Mouse (Mus musculus) kidney, embryonic 16.5 days (tissue): ENCODE data around the gene Ttc17. TPM values are rescaled to one million over a fixed set of nuclear protein-coding genes. Genes with fewer than 3 reads are reported as not detected.

Experiments
- ATAC-seq: fragments of 200-750 bp; cut with Nextera tagmentation; 2 replicates; pipeline ENCODE4 v1.8.0; 2017; ENCODE audit warnings: moderate TSS enrichment; ENCODE audit not compliant: low FRiP score, low TSS enrichment
- H3K27ac ChIP-seq: fragments of 300-500 bp; sonication (generic); 2 replicates; pipeline ENCODE4 v1.5.1; 2014; ENCODE audit warnings: low read length
- H3K27me3 ChIP-seq: fragments of 300-500 bp; sonication (generic); 2 replicates; pipeline ENCODE4 v1.6.1; 2014; ENCODE audit warnings: low read length, control low read depth, mixed read lengths; ENCODE audit not compliant: insufficient read depth
- H3K36me3 ChIP-seq: fragments of 300-500 bp; sonication (generic); 2 replicates; pipeline ENCODE4 v1.6.1; 2014; ENCODE audit warnings: low read length, control low read depth, mixed read lengths; ENCODE audit not compliant: insufficient read depth
- H3K4me1 ChIP-seq: fragments of 300-500 bp; sonication (generic); 2 replicates; pipeline ENCODE4 v1.6.1; 2014; ENCODE audit warnings: low read length, control low read depth, mixed read lengths; ENCODE audit not compliant: insufficient read depth
- H3K4me2 ChIP-seq: fragments of 300-500 bp; sonication (generic); replicated peaks from 2 replicates; pipeline ENCODE4 v1.6.1; 2014; ENCODE audit warnings: low read depth, low read length
- H3K4me3 ChIP-seq: fragments of 300-500 bp; sonication (generic); 2 replicates; pipeline ENCODE4 v1.5.1; 2014; ENCODE audit warnings: mild to moderate bottlenecking, low read length
- H3K9ac ChIP-seq: fragments of 300-500 bp; sonication (generic); replicated peaks from 2 replicates; pipeline ENCODE4 v1.6.1; 2014; ENCODE audit warnings: low read length
- H3K9me3 ChIP-seq: fragments of 300-500 bp; sonication (generic); 2 replicates; pipeline ENCODE4 v1.6.1; 2016; ENCODE audit warnings: low read length, control low read depth
- WGBS: fragments of 180-500 bp; shearing (Covaris S2); extraction: QIAGEN DNeasy Blood & Tissue Kit; methylation state at CpG from one replicate; pipeline ENCODE4 v1.1.7; 2014; 5-methylcytosine and 5-hydroxymethylcytosine counted together
- polyA plus RNA-seq: library from polyadenylated mRNA; unstranded; fragments of >200 nt; fragmentation: Nextera tagmentation; extraction: Ambion mirVana; gene quantifications from 2 replicates; pipeline ENCODE4 v1.2.1, GENCODE M21; 2015

The Ttc17 gene
- polyA plus RNA-seq, 1 experiment from 2014 or later: 17.4 TPM

- H3K4me3 ChIP-seq: no peak overlapping the region
- H3K27me3 ChIP-seq: peaks cover 42% of the 10 kb centered on the region
- no peak overlapping the region for H3K27ac ChIP-seq
- peaks cover 18% of the 10 kb centered on the region for H3K4me1 ChIP-seq
- no peaks in the 10 kb centered on the region for H3K9me3 ChIP-seq
- no peaks in the 10 kb centered on the region for H3K36me3 ChIP-seq
- no peak overlapping the region for H3K4me2 ChIP-seq
- no peak overlapping the region for H3K9ac ChIP-seq
- 24% methylated on average over 7 of the region's 7 CpGs for WGBS
- ATAC-seq: no peak
Measured at GRCm38 (mm10) chr2:94266381-94267160, 139.9 kb downstream of the Ttc17 start.

- Histone ChIP-seq H3K4me3 (peak overlapping the region; percentile 9; the same call in 1 of the 2 replicates), H3K9ac (no peak overlapping the region), H3K9me3 (no peaks in the 10 kb centered on the region), H3K36me3 (no peaks in the 10 kb centered on the region), H3K27ac (no peak overlapping the region), H3K4me1 (peaks cover 18% of the 10 kb centered on the region), H3K4me2 (peak overlapping the region; percentile 33), H3K27me3 (peaks cover 37% of the 10 kb centered on the region)
- peak; percentile 58; the same call in 1 of the 2 replicates for ATAC-seq
- 9% methylated on average over 16 of the region's 16 CpGs for WGBS
Measured at GRCm38 (mm10) chr2:94265221-94266191, 141.0 kb downstream of the Ttc17 start.

GRCm38 (mm10) chr2:94264631-94265098 is 141.8 kb downstream of the Ttc17 start:
- H3K27ac ChIP-seq: no peak overlapping the region
- no peaks in the 10 kb centered on the region for H3K36me3 ChIP-seq
- peak overlapping the region; percentile 33 for H3K4me2 ChIP-seq
- peak overlapping the region; percentile 9; the same call in 1 of the 2 replicates for H3K4me3 ChIP-seq
- 3% methylated on average over 12 of the region's 12 CpGs for WGBS
- ATAC-seq: no peak
- no peaks in the 10 kb centered on the region for H3K9me3 ChIP-seq
- H3K9ac ChIP-seq: no peak overlapping the region
- peaks cover 37% of the 10 kb centered on the region for H3K27me3 ChIP-seq
- peaks cover 18% of the 10 kb centered on the region for H3K4me1 ChIP-seq

GRCm38 (mm10) chr2:94264006-94264405 is 142.5 kb downstream of the Ttc17 start:
- no peaks in the 10 kb centered on the region for H3K9me3 ChIP-seq
- H3K36me3 ChIP-seq: no peaks in the 10 kb centered on the region
- H3K27ac ChIP-seq: no peak overlapping the region
- peaks cover 18% of the 10 kb centered on the region for H3K4me1 ChIP-seq
- 3% methylated on average over 2 of the region's 2 CpGs for WGBS
- H3K27me3 ChIP-seq: peaks cover 37% of the 10 kb centered on the region
- H3K4me2 ChIP-seq: peak overlapping the region; percentile 33; the same call in 1 of the 2 replicates
- no peak for ATAC-seq
- no peak overlapping the region; the same call in 1 of the 2 replicates for H3K4me3 ChIP-seq
- no peak overlapping the region for H3K9ac ChIP-seq

- Histone ChIP-seq H3K9ac (no peak overlapping the region), H3K36me3 (no peaks in the 10 kb centered on the region), H3K4me1 (peaks cover 18% of the 10 kb centered on the region), H3K27me3 (peaks cover 37% of the 10 kb centered on the region), H3K27ac (no peak overlapping the region), H3K4me3 (peak overlapping the region; percentile 20), H3K4me2 (peak overlapping the region; percentile 48), H3K9me3 (no peaks in the 10 kb centered on the region)
- ATAC-seq: 0 out of 2 replicates have a peak, but pooled peaks have one; percentile 16
- WGBS: under 1% methylated on average over 14 of the region's 14 CpGs
Measured at GRCm38 (mm10) chr2:94263530-94263937, 143.0 kb downstream of the Ttc17 start.

GRCm38 (mm10) chr2:94262917-94263529 is 143.5 kb downstream of the Ttc17 start:
- no peaks in the 10 kb centered on the region for H3K9me3 ChIP-seq
- H3K27me3 ChIP-seq: peaks cover 37% of the 10 kb centered on the region
- ATAC-seq: 0 out of 2 replicates have a peak, but pooled peaks have one; percentile 23
- peak overlapping the region; percentile 20; the same call in 1 of the 2 replicates for H3K4me3 ChIP-seq
- H3K36me3 ChIP-seq: no peaks in the 10 kb centered on the region
- peaks cover 18% of the 10 kb centered on the region for H3K4me1 ChIP-seq
- H3K9ac ChIP-seq: no peak overlapping the region
- H3K27ac ChIP-seq: no peak overlapping the region
- H3K4me2 ChIP-seq: peak overlapping the region; percentile 48
- whole genome bisulfite sequencing: 2% methylated on average over 13 of the region's 13 CpGs

- Histone ChIP-seq H3K4me3 (no peak overlapping the region), H3K9me3 (no peaks in the 10 kb centered on the region), H3K9ac (no peak overlapping the region), H3K4me1 (no peaks in the 10 kb centered on the region), H3K36me3 (no peaks in the 10 kb centered on the region), H3K4me2 (no peak overlapping the region), H3K27me3 (peaks cover 11% of the 10 kb centered on the region; the same call in 1 of the 2 replicates), H3K27ac (no peak overlapping the region)
- ATAC-seq: no peak
- 35% methylated on average over 3 of the region's 3 CpGs for WGBS
Measured at GRCm38 (mm10) chr2:94254102-94254501, 152.4 kb downstream of the Ttc17 start.
